Mouse (Mus musculus) small intestine, adult 2 months (tissue): Measurements from ENCODE around the gene Rdm1.
"Not testable (repeated sequence)": the region's sequence is repeated elsewhere in the genome, so short reads cannot be mapped to it uniquely, and the experiment has no call there.

Experiments
- CTCF ChIP-seq: fragments of 200-500 bp; IDR thresholded peaks from 2 replicates; pipeline ENCODE4 v1.5.1; 2012; ENCODE audit warnings: low read depth, mild to moderate bottlenecking, control low read depth, inconsistent platforms, low read length, moderate library complexity, mixed read lengths; ENCODE audit not compliant: insufficient replicate concordance, insufficient read length; ENCODE audit errors: extremely low read depth
- POLR2A ChIP-seq: fragments of 200-500 bp; IDR thresholded peaks from 2 replicates; pipeline ENCODE4 v1.6.1; 2012; ENCODE audit warnings: low read depth, mild to moderate bottlenecking, control low read depth, inconsistent platforms, low read length, moderate library complexity

DNA sequence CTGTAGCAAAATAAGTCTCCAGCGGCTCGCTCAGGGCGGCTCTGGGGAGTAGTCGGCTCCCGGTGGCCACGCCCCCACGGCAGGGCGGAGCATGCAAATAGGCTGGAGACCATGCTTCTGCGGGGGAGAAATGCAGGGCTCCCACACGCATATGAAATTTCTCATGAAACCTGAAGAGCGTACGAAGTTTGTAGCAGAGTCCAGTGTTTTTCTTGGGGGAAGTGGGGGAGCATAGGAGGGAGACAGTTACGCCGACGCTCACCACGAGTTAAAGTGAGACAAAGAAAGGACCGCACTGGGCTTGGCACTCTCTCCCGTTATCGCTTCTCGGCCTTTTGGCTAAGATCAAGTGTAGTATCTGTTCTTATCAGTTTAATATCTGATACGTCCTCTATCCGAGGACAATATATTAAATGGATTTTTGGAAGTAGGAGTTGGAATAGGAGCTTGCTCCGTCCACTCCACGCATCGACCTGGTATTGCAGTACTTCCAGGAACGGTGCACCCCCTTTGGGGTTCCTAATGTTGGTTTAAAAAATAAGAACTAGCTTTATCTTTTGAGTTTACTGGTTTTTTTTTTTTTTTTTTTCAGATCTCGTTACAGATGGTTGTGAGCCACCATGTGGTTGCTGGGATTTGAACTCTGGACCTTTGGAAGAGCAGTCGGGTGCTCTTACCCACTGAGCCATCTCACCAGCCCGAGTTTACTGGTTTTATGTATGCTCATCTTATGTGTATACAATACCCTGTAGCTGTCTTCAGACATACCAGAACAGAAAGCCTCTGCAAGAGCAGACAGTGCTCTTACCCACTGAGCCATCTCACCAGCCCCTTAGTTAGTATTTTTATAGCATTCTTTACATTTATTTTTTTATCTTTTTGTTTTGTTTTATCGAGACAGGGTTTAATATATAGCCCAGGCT lies 22.2 kb upstream of the Rdm1 start:
- TF ChIP-seq CTCF = not testable (repeated sequence)
- 0 out of 2 replicates have a peak, but pooled peaks have one; percentile 19 for TF ChIP-seq POLR2A
